Mouse (Mus musculus): ENCODE measurements around the gene Ikzf3. TPM values are rescaled to one million over a fixed set of nuclear protein-coding genes. Genes with fewer than 3 reads are reported as not detected.

Gene Ikzf3
- polyA plus RNA-seq, 1 experiment: not detected

GRCm38 (mm10) chr11:98586087-98586891 is 40.5 kb upstream of the Ikzf3 start:
- Histone ChIP-seq H3K4me1 (ENCODE audit: control insufficient read depth, insufficient read depth, low read length) (peaks cover 41% of the 10 kb centered on the region), H3K27ac (ENCODE audit: insufficient read depth, low read depth, low read length) (no peak overlapping the region), H3K4me3 (ENCODE audit: insufficient read depth, low read length) (peak overlapping the region; percentile 78)
- TF ChIP-seq CTCF (IDR thresholded peaks at IDR 0.05; ENCODE audit: low read depth, low read length) (no peak), POLR2A (IDR thresholded peaks at IDR 0.05; ENCODE audit: borderline replicate concordance, low read depth, low read length) (no peak)

- Histone ChIP-seq H3K4me3 (ENCODE audit: insufficient read depth, low read length) (no peak overlapping the region), H3K27ac (ENCODE audit: insufficient read depth, low read depth, low read length) (no peak overlapping the region), H3K4me1 (ENCODE audit: control insufficient read depth, insufficient read depth, low read length) (peaks cover 49% of the 10 kb centered on the region)
- TF ChIP-seq CTCF (IDR thresholded peaks at IDR 0.05; ENCODE audit: low read depth, low read length) (no peak), POLR2A (IDR thresholded peaks at IDR 0.05; ENCODE audit: borderline replicate concordance, low read depth, low read length) (no peak)
Observed at GRCm38 (mm10) chr11:98584629-98585177, 38.9 kb upstream of the Ikzf3 start.

- Histone ChIP-seq H3K27ac (ENCODE audit: insufficient read depth, low read depth, low read length) (no peak overlapping the region), H3K4me1 (ENCODE audit: control insufficient read depth, insufficient read depth, low read length) (peaks cover 44% of the 10 kb centered on the region), H3K4me3 (ENCODE audit: insufficient read depth, low read length) (no peak overlapping the region)
- TF ChIP-seq POLR2A (IDR thresholded peaks at IDR 0.05; ENCODE audit: borderline replicate concordance, low read depth, low read length) (no peak), CTCF (IDR thresholded peaks at IDR 0.05; ENCODE audit: low read depth, low read length) (no peak)
Observed at GRCm38 (mm10) chr11:98584146-98584545, 38.3 kb upstream of the Ikzf3 start.

GRCm38 (mm10) chr11:98583571-98583970 is 37.7 kb upstream of the Ikzf3 start:
- TF ChIP-seq POLR2A (IDR thresholded peaks at IDR 0.05; ENCODE audit: borderline replicate concordance, low read depth, low read length) (no peak), CTCF (IDR thresholded peaks at IDR 0.05; ENCODE audit: low read depth, low read length) (no peak)
- Histone ChIP-seq H3K4me1 (ENCODE audit: control insufficient read depth, insufficient read depth, low read length) (peaks cover 40% of the 10 kb centered on the region), H3K4me3 (ENCODE audit: insufficient read depth, low read length) (no peak overlapping the region), H3K27ac (ENCODE audit: insufficient read depth, low read depth, low read length) (no peak overlapping the region)

- Histone ChIP-seq H3K4me1 (ENCODE audit: control insufficient read depth, insufficient read depth, low read length) (peaks cover 40% of the 10 kb centered on the region), H3K27ac (ENCODE audit: insufficient read depth, low read depth, low read length) (no peak overlapping the region), H3K4me3 (ENCODE audit: insufficient read depth, low read length) (no peak overlapping the region)
- TF ChIP-seq CTCF (IDR thresholded peaks at IDR 0.05; ENCODE audit: low read depth, low read length) (no peak), POLR2A (IDR thresholded peaks at IDR 0.05; ENCODE audit: borderline replicate concordance, low read depth, low read length) (no peak)
Observed at GRCm38 (mm10) chr11:98583265-98583552, 37.4 kb upstream of the Ikzf3 start.

GRCm38 (mm10) chr11:98582551-98583264 is 36.9 kb upstream of the Ikzf3 start:
- TF ChIP-seq POLR2A (IDR thresholded peaks at IDR 0.05; ENCODE audit: borderline replicate concordance, low read depth, low read length): no peak
- no peak for TF ChIP-seq CTCF (IDR thresholded peaks at IDR 0.05; ENCODE audit: low read depth, low read length)
- Histone ChIP-seq H3K4me1 (ENCODE audit: control insufficient read depth, insufficient read depth, low read length) (peaks cover 39% of the 10 kb centered on the region), H3K27ac (ENCODE audit: insufficient read depth, low read depth, low read length) (no peak overlapping the region)

GRCm38 (mm10) chr11:98582030-98582388 is 36.2 kb upstream of the Ikzf3 start:
- H3K4me1 ChIP-seq (ENCODE audit: control insufficient read depth, insufficient read depth, low read length): peaks cover 36% of the 10 kb centered on the region
- no peak overlapping the region for H3K4me3 ChIP-seq (ENCODE audit: insufficient read depth, low read length)
- H3K27ac ChIP-seq (ENCODE audit: insufficient read depth, low read depth, low read length): no peak overlapping the region
- TF ChIP-seq POLR2A (IDR thresholded peaks at IDR 0.05; ENCODE audit: borderline replicate concordance, low read depth, low read length): no peak
- no peak for TF ChIP-seq CTCF (IDR thresholded peaks at IDR 0.05; ENCODE audit: low read depth, low read length)

More at GRCm38 (mm10) chr11:98582551-98583264, 36.9 kb upstream of the Ikzf3 start:
- H3K4me3 ChIP-seq (ENCODE audit: insufficient read depth, low read length): no peak overlapping the region

GRCm38 (mm10) chr11:98581286-98582029 is 35.6 kb upstream of the Ikzf3 start:
- TF ChIP-seq POLR2A (IDR thresholded peaks at IDR 0.05; ENCODE audit: borderline replicate concordance, low read depth, low read length) (no peak), CTCF (IDR thresholded peaks at IDR 0.05; ENCODE audit: low read depth, low read length) (no peak)
- Histone ChIP-seq H3K4me3 (ENCODE audit: insufficient read depth, low read length) (no peak overlapping the region), H3K27ac (ENCODE audit: insufficient read depth, low read depth, low read length) (no peak overlapping the region), H3K4me1 (ENCODE audit: control insufficient read depth, insufficient read depth, low read length) (peaks cover 36% of the 10 kb centered on the region)

GRCm38 (mm10) chr11:98580301-98581121 is 34.7 kb upstream of the Ikzf3 start:
- Histone ChIP-seq H3K4me3 (ENCODE audit: insufficient read depth, low read length) (no peak overlapping the region), H3K27ac (ENCODE audit: insufficient read depth, low read depth, low read length) (no peak overlapping the region), H3K4me1 (ENCODE audit: control insufficient read depth, insufficient read depth, low read length) (peaks cover 30% of the 10 kb centered on the region)
- no peak for TF ChIP-seq POLR2A (IDR thresholded peaks at IDR 0.05; ENCODE audit: borderline replicate concordance, low read depth, low read length)
- TF ChIP-seq CTCF (IDR thresholded peaks at IDR 0.05; ENCODE audit: low read depth, low read length): no peak
